Mouse (Mus musculus) limb, embryonic 12.5 days (tissue): ENCODE data around the gene Gtf2i. TPM values are rescaled to one million over a fixed set of nuclear protein-coding genes. Genes with fewer than 3 reads are reported as not detected.

Source experiments
- ATAC-seq: fragments of 200-750 bp; cut with Nextera tagmentation; 2 replicates; pipeline ENCODE4 v1.8.0; 2017; ENCODE audit warnings: low read depth, moderate TSS enrichment; ENCODE audit not compliant: insufficient number of reproducible peaks, insufficient read depth, low FRiP score, low TSS enrichment
- H3K27ac ChIP-seq: fragments of 300-500 bp; sonication (generic); 2 replicates; pipeline ENCODE4 v1.5.1; 2016; ENCODE audit warnings: mild to moderate bottlenecking, moderate library complexity
- H3K27me3 ChIP-seq: fragments of 300-500 bp; sonication (generic); 2 replicates; pipeline ENCODE4 v1.6.1; 2016; ENCODE audit warnings: mild to moderate bottlenecking, moderate library complexity
- H3K36me3 ChIP-seq: fragments of 300-500 bp; sonication (generic); 2 replicates; pipeline ENCODE4 v1.6.1; 2016; ENCODE audit warnings: mild to moderate bottlenecking, moderate library complexity
- H3K4me1 ChIP-seq: fragments of 300-500 bp; sonication (generic); replicated peaks from 2 replicates; pipeline ENCODE4 v1.6.1; 2016
- H3K4me2 ChIP-seq: fragments of 300-500 bp; sonication (generic); 2 replicates; pipeline ENCODE4 v1.6.1; 2016; ENCODE audit warnings: mild to moderate bottlenecking, moderate library complexity
- H3K4me3 ChIP-seq: fragments of 300-500 bp; sonication (generic); replicated peaks from 2 replicates; pipeline ENCODE4 v1.5.1; 2016; ENCODE audit warnings: mild to moderate bottlenecking
- H3K9ac ChIP-seq: fragments of 300-500 bp; sonication (generic); replicated peaks from 2 replicates; pipeline ENCODE4 v1.6.1; 2016; ENCODE audit warnings: mild to moderate bottlenecking, moderate library complexity
- H3K9me3 ChIP-seq: fragments of 300-500 bp; sonication (generic); 2 replicates; pipeline ENCODE4 v1.6.1; 2016; ENCODE audit warnings: mild to moderate bottlenecking, moderate library complexity
- WGBS: fragments of 180-500 bp; shearing (Covaris S2); methylation state at CpG from one replicate; pipeline ENCODE4 v1.1.7; 2016; 5-methylcytosine and 5-hydroxymethylcytosine counted together
- polyA plus RNA-seq: library from polyadenylated mRNA; unstranded; fragments of >200 nt; fragmentation: Nextera tagmentation; extraction: Ambion mirVana; gene quantifications from 2 replicates; pipeline ENCODE4 v1.2.1, GENCODE M21; 2016

The Gtf2i gene
- polyA plus RNA-seq, 1 experiment from 2014 or later, result 235 TPM

GRCm38 (mm10) chr5:134258934-134259333 is 55.6 kb downstream of the Gtf2i start:
- Histone ChIP-seq H3K9ac (no peak overlapping the region), H3K36me3 (peaks cover 98% of the 10 kb centered on the region), H3K4me1 (no peaks in the 10 kb centered on the region), H3K27ac (no peak overlapping the region), H3K9me3 (no peaks in the 10 kb centered on the region), H3K4me2 (no peak overlapping the region), H3K4me3 (no peak overlapping the region), H3K27me3 (no peaks in the 10 kb centered on the region)
- 97% methylated on average over 2 of the region's 2 CpGs for WGBS
- ATAC-seq, result no peak

DNA sequence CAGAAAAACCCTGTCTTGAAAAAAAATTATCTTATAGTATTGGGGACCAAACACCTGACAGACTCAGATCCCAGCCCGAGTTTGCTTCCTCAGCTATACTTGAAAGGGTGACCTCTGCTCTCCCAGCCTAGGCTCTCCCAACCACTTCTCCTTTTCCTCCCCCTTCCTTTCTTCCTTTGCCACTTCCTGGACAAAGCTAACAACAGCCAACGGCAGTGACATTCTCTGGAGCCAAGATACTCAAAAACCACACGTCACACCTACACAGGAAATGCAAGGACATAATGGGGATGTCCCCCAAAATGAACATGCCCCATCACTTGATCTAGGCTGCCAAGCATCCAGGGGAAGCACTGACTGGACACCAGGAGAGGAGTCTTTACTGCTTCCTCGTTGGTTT is 56.2 kb downstream of the Gtf2i start:
- Histone ChIP-seq H3K27ac (no peak overlapping the region), H3K9me3 (no peaks in the 10 kb centered on the region), H3K27me3 (no peaks in the 10 kb centered on the region), H3K36me3 (peaks cover 98% of the 10 kb centered on the region), H3K9ac (no peak overlapping the region), H3K4me1 (no peaks in the 10 kb centered on the region), H3K4me2 (no peak overlapping the region), H3K4me3 (no peak overlapping the region)
- 85% methylated on average over 4 of the region's 4 CpGs for WGBS
- ATAC-seq, result no peak

DNA sequence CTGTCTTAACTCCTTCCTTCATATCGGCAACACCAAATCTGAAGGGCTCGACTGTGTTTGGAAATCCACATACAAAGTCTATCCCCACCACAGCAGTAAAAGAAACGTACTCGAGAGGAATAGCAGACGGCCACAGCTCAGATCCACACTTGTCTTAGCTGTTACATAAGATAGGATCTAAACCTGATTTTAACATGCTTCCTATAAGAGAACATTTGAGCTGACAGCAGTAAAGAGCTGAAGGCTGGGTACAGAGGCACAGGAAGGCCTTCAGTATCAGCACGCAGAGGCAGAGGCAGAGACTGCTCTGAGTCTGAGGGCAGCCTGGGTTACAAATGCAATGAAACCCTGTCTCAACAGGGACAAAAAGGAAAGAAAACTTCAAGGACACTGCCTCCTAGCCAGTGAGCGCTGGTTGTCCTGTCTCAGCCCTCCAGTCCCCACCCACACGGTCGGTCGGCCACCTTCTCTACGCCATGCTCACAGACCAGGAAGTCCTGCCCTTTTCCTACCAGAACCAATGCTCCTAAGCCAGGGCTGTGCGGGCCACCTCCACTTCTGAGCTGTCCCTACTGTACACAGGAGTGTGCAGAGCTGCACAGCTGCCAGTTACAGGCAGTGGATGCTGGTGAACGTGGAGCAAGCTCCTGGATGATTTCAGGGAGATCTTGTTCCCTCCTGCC is 57.1 kb downstream of the Gtf2i start:
- Histone ChIP-seq H3K4me2 (no peak overlapping the region), H3K27ac (no peak overlapping the region), H3K4me1 (no peaks in the 10 kb centered on the region), H3K27me3 (no peaks in the 10 kb centered on the region), H3K9me3 (no peaks in the 10 kb centered on the region), H3K9ac (no peak overlapping the region), H3K36me3 (peaks cover 98% of the 10 kb centered on the region), H3K4me3 (no peak overlapping the region)
- no peak for ATAC-seq
- WGBS, result 92% methylated on average over 13 of the region's 13 CpGs

DNA sequence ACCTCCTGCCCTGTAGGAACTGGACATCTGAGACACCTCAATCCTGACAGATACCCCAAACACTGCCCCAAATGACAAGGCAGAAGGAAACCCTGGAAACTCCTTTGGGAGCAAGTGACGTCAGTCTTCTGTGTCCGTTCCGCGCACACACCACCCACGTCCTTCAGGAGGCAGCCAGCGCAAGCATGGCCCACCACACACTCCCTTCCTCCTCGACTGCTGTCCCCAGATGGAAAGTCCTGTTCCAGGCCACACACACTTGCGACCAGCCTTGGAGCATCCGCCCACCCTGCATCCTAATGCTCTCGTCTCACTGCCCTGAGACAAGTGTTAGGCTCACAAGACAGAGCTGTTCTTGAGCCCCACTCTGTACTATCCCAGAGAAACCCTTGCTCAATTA is 59.3 kb downstream of the Gtf2i start:
- H3K27ac ChIP-seq, result no peak overlapping the region
- no peak overlapping the region for H3K4me2 ChIP-seq
- H3K27me3 ChIP-seq, result no peaks in the 10 kb centered on the region
- no peaks in the 10 kb centered on the region for H3K9me3 ChIP-seq
- no peak overlapping the region for H3K9ac ChIP-seq
- no peaks in the 10 kb centered on the region for H3K4me1 ChIP-seq
- H3K4me3 ChIP-seq, result no peak overlapping the region
- ATAC-seq, result no peak
- 92% methylated on average over 10 of the region's 10 CpGs for WGBS
- H3K36me3 ChIP-seq, result peaks cover 98% of the 10 kb centered on the region

GRCm38 (mm10) chr5:134253806-134254205 is 60.8 kb downstream of the Gtf2i start:
- no peak for ATAC-seq
- no peak overlapping the region for H3K27ac ChIP-seq
- 74% methylated on average over 3 of the region's 3 CpGs for WGBS
- no peaks in the 10 kb centered on the region for H3K9me3 ChIP-seq
- H3K4me1 ChIP-seq, result no peaks in the 10 kb centered on the region
- H3K4me2 ChIP-seq, result no peak overlapping the region
- H3K4me3 ChIP-seq, result no peak overlapping the region
- no peaks in the 10 kb centered on the region for H3K27me3 ChIP-seq
- peaks cover 96% of the 10 kb centered on the region for H3K36me3 ChIP-seq
- H3K9ac ChIP-seq, result no peak overlapping the region

GRCm38 (mm10) chr5:134251083-134251482 is 63.5 kb downstream of the Gtf2i start:
- Histone ChIP-seq H3K9ac (no peak overlapping the region), H3K27me3 (no peaks in the 10 kb centered on the region), H3K4me2 (no peak overlapping the region), H3K4me3 (no peak overlapping the region), H3K36me3 (peaks cover 98% of the 10 kb centered on the region), H3K9me3 (no peaks in the 10 kb centered on the region), H3K27ac (no peak overlapping the region), H3K4me1 (no peaks in the 10 kb centered on the region)
- WGBS, result 95% methylated on average over 4 of the region's 4 CpGs
- ATAC-seq, result no peak

GRCm38 (mm10) chr5:134250601-134251000 is 64.0 kb downstream of the Gtf2i start:
- Histone ChIP-seq H3K4me1 (no peaks in the 10 kb centered on the region), H3K4me2 (no peak overlapping the region), H3K27ac (no peak overlapping the region), H3K4me3 (no peak overlapping the region), H3K9ac (no peak overlapping the region), H3K9me3 (no peaks in the 10 kb centered on the region), H3K36me3 (peaks cover 98% of the 10 kb centered on the region), H3K27me3 (no peaks in the 10 kb centered on the region)
- ATAC-seq, result no peak
- WGBS, result 95% methylated on average over 3 of the region's 3 CpGs

- no peaks in the 10 kb centered on the region for H3K9me3 ChIP-seq
- ATAC-seq, result no peak
- H3K4me1 ChIP-seq, result no peaks in the 10 kb centered on the region
- H3K9ac ChIP-seq, result no peak overlapping the region
- no peaks in the 10 kb centered on the region for H3K27me3 ChIP-seq
- 86% methylated on average over 8 of the region's 8 CpGs for WGBS
- H3K4me2 ChIP-seq, result no peak overlapping the region
- H3K27ac ChIP-seq, result no peak overlapping the region
- peaks cover 98% of the 10 kb centered on the region for H3K36me3 ChIP-seq
- no peak overlapping the region for H3K4me3 ChIP-seq
Measured at GRCm38 (mm10) chr5:134249245-134249649, 65.3 kb downstream of the Gtf2i start.

DNA sequence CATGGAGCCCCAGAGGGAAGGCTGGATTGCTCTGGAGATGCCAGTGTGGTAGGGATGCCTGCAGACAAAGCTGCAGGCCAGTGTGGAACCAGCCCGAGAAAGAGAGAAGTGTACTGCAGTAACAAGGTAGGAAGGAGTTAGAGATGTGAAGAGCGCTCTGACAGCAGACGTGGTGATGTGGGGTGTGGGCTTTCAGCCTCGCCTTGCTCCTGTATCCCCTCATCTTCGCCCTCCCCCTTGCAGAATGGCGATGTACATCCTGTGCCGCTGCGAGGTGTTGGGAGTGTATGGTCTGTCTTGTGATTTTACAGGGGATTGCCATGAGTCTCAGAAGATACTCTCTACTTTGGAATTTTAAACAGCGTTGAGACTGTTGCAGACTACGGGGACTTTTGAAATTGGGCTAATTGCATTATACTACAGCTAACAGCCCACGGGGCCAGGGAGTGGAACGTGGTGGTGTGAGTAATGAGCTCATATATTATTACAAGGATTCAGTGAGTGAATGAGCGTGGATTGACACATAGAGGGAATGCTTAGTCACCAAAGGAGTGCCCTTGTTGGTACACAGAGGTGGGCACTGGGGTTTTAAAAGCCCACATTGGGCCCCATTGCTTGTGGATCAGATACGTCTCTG is 65.8 kb downstream of the Gtf2i start:
- no peaks in the 10 kb centered on the region for H3K4me1 ChIP-seq
- 90% methylated on average over 14 of the region's 14 CpGs for WGBS
- no peak overlapping the region for H3K4me3 ChIP-seq
- no peaks in the 10 kb centered on the region for H3K27me3 ChIP-seq
- H3K9me3 ChIP-seq, result no peaks in the 10 kb centered on the region
- ATAC-seq, result no peak
- H3K9ac ChIP-seq, result no peak overlapping the region
- H3K27ac ChIP-seq, result no peak overlapping the region
- peaks cover 98% of the 10 kb centered on the region for H3K36me3 ChIP-seq
- H3K4me2 ChIP-seq, result no peak overlapping the region

DNA sequence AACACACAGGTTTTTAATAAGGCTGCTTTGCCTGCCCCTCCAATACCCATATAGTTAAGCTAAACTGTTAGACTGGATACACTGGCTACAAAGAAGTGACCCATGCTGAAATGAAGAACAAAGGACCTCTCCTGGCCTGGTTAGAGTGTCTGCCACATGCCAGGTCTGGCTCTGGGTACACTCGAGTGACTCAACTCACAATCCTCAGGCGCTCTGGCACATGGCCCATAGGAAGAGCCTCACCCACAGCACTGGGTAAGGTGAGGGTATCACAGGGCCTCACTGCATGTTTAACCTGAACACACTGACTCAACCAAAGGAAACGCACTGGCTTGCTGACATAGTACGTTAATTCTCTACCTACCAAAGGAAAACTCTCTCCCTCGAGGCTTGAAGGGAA is 68.4 kb downstream of the Gtf2i start:
- no peak overlapping the region for H3K9ac ChIP-seq
- no peak overlapping the region for H3K4me2 ChIP-seq
- no peak overlapping the region for H3K4me3 ChIP-seq
- WGBS, result 92% methylated on average over 5 of the region's 5 CpGs
- H3K27me3 ChIP-seq, result no peaks in the 10 kb centered on the region
- no peaks in the 10 kb centered on the region for H3K9me3 ChIP-seq
- no peak overlapping the region for H3K27ac ChIP-seq
- ATAC-seq, result no peak
- no peaks in the 10 kb centered on the region for H3K4me1 ChIP-seq
- H3K36me3 ChIP-seq, result peaks cover 98% of the 10 kb centered on the region

- no peak overlapping the region for H3K4me3 ChIP-seq
- no peaks in the 10 kb centered on the region for H3K9me3 ChIP-seq
- no peak for ATAC-seq
- peaks cover 100% of the 10 kb centered on the region for H3K36me3 ChIP-seq
- no peak overlapping the region for H3K27ac ChIP-seq
- WGBS, result 95% methylated on average over 5 of the region's 5 CpGs
- no peaks in the 10 kb centered on the region for H3K27me3 ChIP-seq
- H3K4me2 ChIP-seq, result no peak overlapping the region
- H3K9ac ChIP-seq, result no peak overlapping the region
- H3K4me1 ChIP-seq, result no peaks in the 10 kb centered on the region
Measured at GRCm38 (mm10) chr5:134244890-134245289, 69.7 kb downstream of the Gtf2i start.
